Mouse (Mus musculus) heart, postnatal 14 days (tissue): ENCODE results near the gene Scfd2. TPM values are rescaled to one million over a fixed set of nuclear protein-coding genes. Genes with fewer than 3 reads are reported as not detected.

Source experiments
- DNase-seq, 2 experiments: peaks; one replicate each; pipeline ENCODE4 v3.0.0; 2021 to 2022
- intact Hi-C: fragments of 180-260 bp; cut with DNase I; formaldehyde crosslinking; loops from one replicate; pipeline ENCODE4 v1.15.1; 2025
- total RNA-seq, 2 experiments: library from RNA; stranded (reverse); gene quantifications; 2 replicates each; pipeline ENCODE4 v1.2.3; 2021

Scfd2 gene
- total RNA-seq, 2 experiments from 2014 or later = 11.7 to 13.4 TPM

- intact Hi-C loops = no loop called here
- DNase-seq = no peak
Measured at GRCm38 (mm10) chr5:74288206-74288605, 243.4 kb downstream of the Scfd2 start.

GRCm38 (mm10) chr5:74286301-74286700 lies 245.3 kb downstream of the Scfd2 start:
- intact Hi-C loops = no loop called here
- DNase-seq = no peak

GRCm38 (mm10) chr5:74285764-74286163 lies 245.8 kb downstream of the Scfd2 start:
- intact Hi-C loops = no loop called here
- DNase-seq = no peak

GRCm38 (mm10) chr5:74285289-74285688 lies 246.3 kb downstream of the Scfd2 start:
- DNase-seq = no peak
- intact Hi-C loops = no loop called here

GRCm38 (mm10) chr5:74283545-74283944 lies 248.0 kb downstream of the Scfd2 start:
- intact Hi-C loops = loop anchor here (5.0 kb wide), 1 partner anchor 521 kb away; no protein-coding TSS in a partner anchor
- peak; percentile 37 to 52 for DNase-seq

GRCm38 (mm10) chr5:74281480-74281879 lies 250.1 kb downstream of the Scfd2 start:
- intact Hi-C loops = loop anchor here (5.0 kb wide), 1 partner anchor 519 kb away; no protein-coding TSS in a partner anchor
- DNase-seq = no peak

GRCm38 (mm10) chr5:74279673-74280072 lies 251.9 kb downstream of the Scfd2 start:
- DNase-seq = no peak
- intact Hi-C loops = loop anchor here (2.0 to 5.0 kb wide), 3 partner anchors 85 to 593 kb away; partner anchors contain the start of gene Rasl11b

GRCm38 (mm10) chr5:74278428-74278827 lies 253.1 kb downstream of the Scfd2 start:
- DNase-seq = no peak
- intact Hi-C loops = loop anchor here (2.0 kb wide), 2 partner anchors 84 to 592 kb away; partner anchors contain the start of gene Rasl11b

- DNase-seq = peak; percentile 89 to 94
Measured at GRCm38 (mm10) chr5:74277712-74278111, 253.8 kb downstream of the Scfd2 start.

GRCm38 (mm10) chr5:74277216-74277615 lies 254.3 kb downstream of the Scfd2 start:
- intact Hi-C loops = loop anchor here (2.0 kb wide), 5 partner anchors 182 to 422 kb away; partner anchors contain the start of gene Usp46
- no peak for DNase-seq

More at GRCm38 (mm10) chr5:74277712-74278111, 253.8 kb downstream of the Scfd2 start:
- intact Hi-C loops = loop anchor here (2.0 kb wide), 7 partner anchors 83 to 591 kb away; partner anchors contain the start of genes Rasl11b and Usp46

- intact Hi-C loops = no loop called here
- no peak for DNase-seq
Measured at GRCm38 (mm10) chr5:74273313-74273712, 258.2 kb downstream of the Scfd2 start.

GRCm38 (mm10) chr5:74267736-74268369 lies 263.7 kb downstream of the Scfd2 start:
- no peak for DNase-seq
- intact Hi-C loops = no loop called here

GRCm38 (mm10) chr5:74267196-74267595 lies 264.4 kb downstream of the Scfd2 start:
- no peak for DNase-seq
- intact Hi-C loops = no loop called here

- DNase-seq = no peak
- intact Hi-C loops = no loop called here
Measured at GRCm38 (mm10) chr5:74266476-74266819, 265.1 kb downstream of the Scfd2 start.

GRCm38 (mm10) chr5:74265601-74266475 lies 265.7 kb downstream of the Scfd2 start:
- no peak for DNase-seq
- intact Hi-C loops = no loop called here

GRCm38 (mm10) chr5:74265151-74265550 lies 266.4 kb downstream of the Scfd2 start:
- intact Hi-C loops = no loop called here
- DNase-seq = no peak

GRCm38 (mm10) chr5:74264541-74264940 lies 267.0 kb downstream of the Scfd2 start:
- DNase-seq = no peak
- intact Hi-C loops = no loop called here

GRCm38 (mm10) chr5:74261016-74261415 lies 270.5 kb downstream of the Scfd2 start:
- intact Hi-C loops = no loop called here

GRCm38 (mm10) chr5:74260378-74260809 lies 271.2 kb downstream of the Scfd2 start:
- peak in 1 of 2 experiments; percentile 42 for DNase-seq
- intact Hi-C loops = no loop called here

More at GRCm38 (mm10) chr5:74261016-74261415, 270.5 kb downstream of the Scfd2 start:
- no peak for DNase-seq

- intact Hi-C loops = no loop called here
- DNase-seq = no peak
Measured at GRCm38 (mm10) chr5:74256705-74257104, 274.9 kb downstream of the Scfd2 start.

- no peak for DNase-seq
- intact Hi-C loops = loop anchor here (5.0 kb wide), 1 partner anchor 38 kb away; no protein-coding TSS in a partner anchor
Measured at GRCm38 (mm10) chr5:74254996-74255395, 276.6 kb downstream of the Scfd2 start.
